Mouse (Mus musculus) gastrocnemius, postnatal 14 days (tissue): Measurements from ENCODE around the gene Zcchc7. TPM values are rescaled to one million over a fixed set of nuclear protein-coding genes. Genes with fewer than 3 reads are reported as not detected.

ENCODE experiments used
- DNase-seq: peaks from one replicate; pipeline ENCODE4 v3.0.0; 2021; ENCODE audit warnings: mixed read lengths
- intact Hi-C: fragments of 180-260 bp; cut with DNase I; formaldehyde crosslinking; loops from one replicate; pipeline ENCODE4 v1.15.1; 2025; ENCODE audit warnings: low total_unique reads
- total RNA-seq, 2 experiments: library from RNA; stranded (reverse); gene quantifications; 2 replicates each; pipeline ENCODE4 v1.2.3; 2021

Zcchc7 gene
- total RNA-seq, 2 experiments from 2014 or later = 13.1 to 13.4 TPM

DNA sequence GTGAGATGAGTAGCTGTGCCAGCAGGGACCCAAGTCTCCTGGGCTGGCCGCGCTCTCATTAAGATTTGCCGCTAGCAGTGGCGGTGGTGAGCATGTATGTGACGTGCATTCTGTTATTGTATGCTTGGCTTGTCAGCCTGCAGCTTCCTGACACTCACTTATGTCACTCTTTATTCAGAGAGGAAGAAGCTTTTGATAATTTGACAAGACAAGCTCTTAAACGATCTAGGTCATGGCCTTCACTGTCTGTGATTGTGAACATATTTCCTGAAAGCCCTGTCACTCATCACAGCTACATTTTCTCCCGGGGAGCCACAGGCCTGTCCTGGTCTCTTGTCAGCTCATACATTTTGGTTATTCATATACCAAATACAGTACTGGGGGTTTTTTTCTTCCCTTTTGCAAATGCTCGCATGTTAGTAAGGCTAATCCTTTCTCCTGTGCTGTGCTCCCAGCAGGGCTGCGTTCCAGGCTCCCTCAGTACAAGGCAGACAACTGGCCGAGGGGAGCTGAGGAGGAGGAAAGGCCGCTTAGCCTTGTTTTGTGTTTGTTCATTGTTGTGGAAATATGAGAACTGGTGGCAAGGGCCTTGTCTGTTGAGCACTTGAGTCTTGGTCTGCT, 150.1 kb downstream of the Zcchc7 start:
- intact Hi-C loops = loop anchor here (10.0 kb wide), 1 partner anchor 341 kb away; no protein-coding TSS in a partner anchor
- no peak for DNase-seq

DNA sequence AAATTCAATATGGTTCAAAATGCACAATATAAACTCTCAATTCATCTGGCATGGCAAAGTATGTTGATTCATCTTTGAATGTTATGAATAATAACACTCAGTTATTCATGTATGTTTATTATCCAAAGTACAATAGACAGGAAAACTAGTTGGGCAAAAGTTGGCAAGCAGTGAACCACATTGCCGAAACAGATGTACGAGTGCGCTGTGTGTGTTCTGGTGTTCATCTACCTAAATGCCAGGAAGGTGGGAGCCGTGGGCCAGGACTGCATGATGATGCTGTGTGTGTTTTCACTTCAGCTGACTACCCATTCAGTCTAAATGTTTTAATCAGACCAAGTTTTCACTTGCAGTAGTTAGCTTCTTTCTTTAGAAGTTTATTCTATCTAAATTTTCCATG, 150.7 kb downstream of the Zcchc7 start:
- no peak for DNase-seq
- intact Hi-C loops = loop anchor here (10.0 kb wide), 1 partner anchor 342 kb away; no protein-coding TSS in a partner anchor

DNA sequence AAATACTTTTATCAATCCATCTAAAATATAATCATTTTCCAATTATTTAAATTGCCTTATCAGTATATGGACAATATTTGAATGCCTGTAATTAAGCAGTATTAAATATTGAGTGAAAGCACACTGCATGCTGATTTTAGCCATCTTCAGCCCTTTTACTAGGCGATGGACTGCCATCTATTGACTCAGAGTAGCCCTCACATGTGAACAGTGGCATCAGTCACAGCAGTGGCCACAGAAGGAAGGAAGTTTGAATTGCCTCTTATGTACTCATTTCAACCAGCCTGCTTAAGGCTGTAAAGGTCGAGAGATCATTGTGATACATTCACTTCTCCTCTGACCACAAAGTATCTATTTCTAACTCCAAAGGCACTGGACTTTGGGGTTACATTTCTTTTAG, 154.4 kb downstream of the Zcchc7 start:
- intact Hi-C loops = no loop called here
- DNase-seq = no peak

DNA sequence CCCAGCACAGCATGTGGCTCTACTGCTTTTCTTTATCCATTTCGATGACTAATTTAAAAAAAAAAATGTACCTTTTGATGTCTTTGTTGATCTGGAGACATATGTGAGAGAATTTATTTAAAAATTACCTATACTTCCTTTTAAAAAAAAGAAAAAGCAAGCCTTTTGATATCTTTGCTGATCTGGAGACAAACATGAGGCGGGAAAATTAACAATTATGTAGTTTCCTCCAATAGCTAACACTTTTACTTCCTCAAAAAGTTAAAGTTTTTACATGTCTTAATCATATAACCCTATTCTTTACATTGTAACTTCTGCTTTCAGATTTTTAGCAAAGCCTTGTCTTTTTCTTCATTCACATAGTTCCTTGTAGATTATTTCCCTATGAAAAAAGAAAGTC, 155.2 kb downstream of the Zcchc7 start:
- no peak for DNase-seq
- intact Hi-C loops = no loop called here

GRCm38 (mm10) chr4:44917312-44917848, 161.7 kb downstream of the Zcchc7 start:
- DNase-seq = no peak
- intact Hi-C loops = no loop called here

DNA sequence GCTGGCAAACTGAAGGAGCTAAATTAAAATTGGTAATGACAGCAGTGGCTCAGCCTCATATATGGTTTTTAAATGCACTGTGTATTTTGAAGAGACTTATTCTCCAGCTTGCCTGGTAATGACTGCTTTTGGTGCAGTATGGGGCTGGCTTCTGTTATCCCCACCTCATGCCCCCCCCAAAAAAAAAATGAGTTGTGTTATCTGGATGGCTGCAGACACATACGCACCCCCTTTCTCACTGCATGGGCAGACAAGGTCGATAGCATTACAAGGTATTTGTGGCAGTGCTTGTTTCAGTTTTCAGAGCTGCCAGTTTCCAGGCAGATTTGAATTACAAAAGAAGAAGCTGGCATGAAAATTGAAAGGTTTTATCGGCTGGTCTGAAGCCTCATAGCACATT, 162.2 kb downstream of the Zcchc7 start:
- DNase-seq = no peak
- intact Hi-C loops = no loop called here

DNA sequence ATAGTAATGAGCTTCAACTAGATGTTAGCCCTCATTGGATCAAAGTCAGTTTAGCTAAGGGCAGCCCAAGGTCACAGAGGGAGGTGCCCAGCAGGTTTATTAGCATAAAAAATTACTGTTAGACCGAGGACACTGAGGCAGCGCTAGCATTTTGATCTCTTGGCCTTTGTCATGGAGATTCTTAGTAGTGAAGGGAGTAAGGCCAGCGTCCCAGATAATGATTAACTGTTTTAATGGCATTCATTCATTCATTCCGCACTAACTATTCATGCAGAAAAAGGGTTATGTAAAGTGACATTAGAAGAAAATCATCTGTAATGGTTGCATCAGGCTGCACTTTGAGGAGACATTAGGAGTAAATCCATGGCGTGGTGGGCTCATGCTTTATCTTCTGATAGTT, 165.2 kb downstream of the Zcchc7 start:
- DNase-seq = no peak
- intact Hi-C loops = no loop called here

- intact Hi-C loops = no loop called here
- no peak for DNase-seq
These were observed 166.9 kb downstream of the Zcchc7 start for GRCm38 (mm10) chr4:44922466-44923128.

- intact Hi-C loops = no loop called here
- no peak for DNase-seq
These were observed 167.4 kb downstream of the Zcchc7 start for GRCm38 (mm10) chr4:44923129-44923481.

DNA sequence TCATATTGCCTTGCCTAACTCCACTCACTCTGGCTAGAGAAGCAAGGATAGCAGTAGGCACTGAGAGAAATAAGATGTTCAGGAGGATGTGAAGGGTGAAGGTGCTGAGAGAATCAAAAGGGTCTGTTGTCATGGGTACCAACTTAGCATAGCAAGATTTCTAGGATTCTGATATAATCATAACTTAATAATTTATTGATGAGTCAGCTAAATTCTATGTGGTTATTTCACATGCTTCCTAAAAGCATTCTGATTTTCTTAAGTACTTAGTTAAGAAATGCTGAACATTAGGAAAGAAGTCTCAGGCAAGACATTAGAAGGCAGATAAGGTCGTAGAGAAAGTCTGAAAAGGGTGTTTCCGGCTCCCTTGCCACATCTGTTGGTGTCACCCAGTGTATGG, 172.3 kb downstream of the Zcchc7 start:
- no peak for DNase-seq
- intact Hi-C loops = no loop called here

- intact Hi-C loops = no loop called here
- no peak for DNase-seq
These were observed 173.1 kb downstream of the Zcchc7 start for GRCm38 (mm10) chr4:44928790-44929189.

- intact Hi-C loops = no loop called here
- DNase-seq = no peak
These were observed 174.7 kb downstream of the Zcchc7 start for GRCm38 (mm10) chr4:44930406-44930805.

DNA sequence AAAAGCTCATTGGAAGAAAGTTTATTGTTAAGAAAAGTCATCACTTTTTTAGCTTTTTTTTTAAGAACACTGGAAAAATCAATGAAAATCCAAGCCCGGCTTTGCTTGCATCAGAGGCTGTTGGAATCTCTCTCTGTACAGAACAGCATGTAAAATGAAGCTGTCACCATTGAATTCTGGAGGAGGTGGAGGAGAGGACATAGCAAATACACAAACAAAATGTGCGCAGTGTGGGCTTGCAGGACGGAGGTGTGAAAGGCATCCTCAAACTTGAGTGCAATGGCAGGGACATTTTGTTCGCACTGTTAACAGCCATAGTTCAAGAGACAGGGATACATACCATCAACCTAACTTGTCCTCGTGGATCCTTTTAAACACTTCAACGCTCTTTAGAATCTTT, 176.1 kb downstream of the Zcchc7 start:
- no peak for DNase-seq
- intact Hi-C loops = no loop called here

GRCm38 (mm10) chr4:44938359-44939340, 183.0 kb downstream of the Zcchc7 start:
- no peak for DNase-seq
- intact Hi-C loops = no loop called here

DNA sequence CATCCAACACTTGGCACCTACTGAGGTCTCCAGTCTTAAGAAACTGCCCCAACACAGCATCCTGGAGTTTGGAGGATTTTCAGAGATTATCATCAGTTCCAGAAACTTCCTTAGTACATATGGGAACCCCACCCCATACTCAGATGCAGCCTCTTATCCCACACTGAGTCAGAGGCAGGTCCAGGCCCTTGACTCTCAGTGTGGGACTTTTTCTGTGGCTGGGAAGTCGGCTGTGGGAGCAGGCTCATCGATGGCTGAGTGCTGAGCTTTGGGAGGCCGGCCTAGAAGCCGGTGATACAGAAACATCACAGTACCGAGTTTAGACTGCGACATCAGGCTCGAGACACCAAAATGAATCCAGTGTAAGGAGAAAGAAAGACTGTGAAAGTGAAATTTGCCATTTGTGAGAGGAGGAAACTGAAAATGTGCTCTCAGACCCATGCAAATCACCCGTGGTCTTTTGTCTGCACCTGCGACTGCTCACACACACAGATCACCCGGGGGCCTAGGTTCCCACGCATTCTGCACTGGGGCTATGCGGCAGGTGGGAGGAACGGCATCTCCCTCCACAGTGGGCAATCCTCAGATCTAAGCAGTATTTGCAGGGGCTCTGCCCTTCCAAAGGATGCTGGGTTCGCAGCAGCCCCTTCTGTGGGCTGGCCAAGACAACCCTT, 184.0 kb downstream of the Zcchc7 start:
- intact Hi-C loops = no loop called here
- DNase-seq = no peak

DNA sequence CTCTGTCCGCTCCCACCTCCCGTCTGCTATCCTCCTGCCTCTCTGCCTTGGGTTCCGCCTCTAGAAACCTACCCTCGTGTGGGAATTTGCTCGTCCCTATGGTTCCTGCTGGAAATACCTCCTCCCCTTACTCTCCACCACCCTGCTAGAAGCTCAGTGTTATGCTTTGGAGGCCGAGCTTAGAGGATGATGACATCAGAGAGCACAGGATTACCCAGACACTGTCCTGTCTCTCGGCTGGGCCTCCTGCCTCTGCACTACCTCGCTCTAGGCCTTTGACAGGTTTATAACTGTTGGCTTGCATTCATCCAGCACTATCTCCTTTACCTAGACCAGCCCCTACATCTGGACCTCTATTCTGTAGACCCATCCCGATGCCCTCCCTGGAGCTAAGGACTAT, 184.6 kb downstream of the Zcchc7 start:
- intact Hi-C loops = no loop called here

GRCm38 (mm10) chr4:44942237-44942636, 186.6 kb downstream of the Zcchc7 start:
- DNase-seq = no peak
- intact Hi-C loops = no loop called here

More for the DNA sequence above, 184.6 kb downstream of the Zcchc7 start:
- DNase-seq = no peak

- intact Hi-C loops = no loop called here
- DNase-seq = no peak
These were observed 187.8 kb downstream of the Zcchc7 start for GRCm38 (mm10) chr4:44943480-44943879.

DNA sequence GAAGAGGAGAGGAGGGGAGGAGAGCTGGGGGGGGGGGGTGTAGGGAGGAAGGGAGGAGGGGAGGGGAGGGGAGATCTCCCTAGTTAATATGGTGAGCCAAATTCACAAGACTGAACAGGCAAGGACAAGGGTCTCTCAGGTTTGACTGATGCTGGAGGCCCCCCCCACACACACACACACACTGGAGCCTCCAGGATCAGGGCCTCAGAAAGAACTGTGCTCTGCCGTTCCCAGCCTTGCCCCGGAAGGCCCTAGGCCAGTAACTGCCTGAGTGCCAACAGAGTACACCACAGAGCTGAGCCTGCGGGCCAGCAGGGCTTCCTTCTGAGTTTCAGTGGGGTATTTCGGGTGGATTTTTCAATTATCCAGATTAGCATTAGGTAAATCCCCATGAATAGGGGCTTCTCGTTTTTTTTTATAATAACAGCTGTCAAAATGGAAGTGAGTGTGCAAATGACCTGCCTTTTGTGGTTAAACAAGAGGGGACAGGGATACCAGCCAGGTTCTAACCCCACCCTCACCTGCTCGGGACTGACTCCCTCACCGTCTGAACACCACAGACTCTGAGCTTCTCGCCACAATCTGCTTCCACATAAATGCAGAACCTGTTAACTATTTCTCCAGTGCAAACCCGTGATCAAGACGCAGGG, 188.9 kb downstream of the Zcchc7 start:
- intact Hi-C loops = no loop called here
- DNase-seq = no peak
